Mouse (Mus musculus) mature B cell (primary cell): ENCODE data around the gene Itgam.

Source experiments
- in situ Hi-C: fragments of 300-500 bp; cut with MboI; formaldehyde crosslinking; loops from 2 replicates; pipeline ENCODE4 v1.14.3; 2019

The Itgam gene

DNA sequence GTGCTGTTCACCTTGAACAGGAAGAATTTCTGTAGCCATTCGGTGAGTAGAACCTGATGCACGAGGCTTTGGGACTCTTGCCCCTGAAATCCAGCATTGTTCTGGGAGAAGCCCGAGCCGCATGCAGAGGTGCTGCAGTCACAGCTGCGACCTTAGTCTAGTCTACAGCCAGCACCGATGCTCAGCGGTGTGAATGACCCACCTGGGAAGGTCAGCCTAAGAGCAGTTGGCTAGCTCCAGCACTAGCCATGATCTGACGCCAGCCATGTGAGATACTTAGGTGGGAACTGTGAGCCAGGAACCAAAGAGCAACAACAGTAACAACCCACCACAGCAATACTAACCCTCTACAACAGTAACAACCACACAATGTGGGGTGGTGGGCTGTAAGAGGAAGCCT, 4.6 kb upstream of the Itgam start:
- in situ Hi-C loops, result no loop called here

GRCm38 (mm10) chr7:128058576-128058975, 3.9 kb upstream of the Itgam start:
- in situ Hi-C loops, result no loop called here

DNA sequence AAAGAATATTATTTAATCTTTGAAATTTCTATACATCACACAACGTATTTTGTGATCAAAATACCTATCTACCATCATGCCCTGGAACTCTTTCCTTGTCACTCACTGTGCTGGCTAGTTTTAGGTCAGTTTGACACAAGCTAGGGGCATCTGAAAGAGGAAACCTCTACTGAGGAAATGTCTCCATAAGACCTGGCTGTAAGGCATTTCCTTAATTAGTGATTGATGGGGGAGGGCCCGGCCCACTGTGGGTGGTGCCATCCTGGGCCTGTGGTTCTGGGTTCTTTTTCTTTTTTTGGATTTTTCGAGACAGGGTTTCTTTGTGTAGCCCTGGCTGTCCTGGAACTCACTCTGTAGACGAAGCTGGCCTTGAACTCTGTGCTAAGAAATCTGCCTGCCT, 3.3 kb upstream of the Itgam start:
- in situ Hi-C loops, result no loop called here

DNA sequence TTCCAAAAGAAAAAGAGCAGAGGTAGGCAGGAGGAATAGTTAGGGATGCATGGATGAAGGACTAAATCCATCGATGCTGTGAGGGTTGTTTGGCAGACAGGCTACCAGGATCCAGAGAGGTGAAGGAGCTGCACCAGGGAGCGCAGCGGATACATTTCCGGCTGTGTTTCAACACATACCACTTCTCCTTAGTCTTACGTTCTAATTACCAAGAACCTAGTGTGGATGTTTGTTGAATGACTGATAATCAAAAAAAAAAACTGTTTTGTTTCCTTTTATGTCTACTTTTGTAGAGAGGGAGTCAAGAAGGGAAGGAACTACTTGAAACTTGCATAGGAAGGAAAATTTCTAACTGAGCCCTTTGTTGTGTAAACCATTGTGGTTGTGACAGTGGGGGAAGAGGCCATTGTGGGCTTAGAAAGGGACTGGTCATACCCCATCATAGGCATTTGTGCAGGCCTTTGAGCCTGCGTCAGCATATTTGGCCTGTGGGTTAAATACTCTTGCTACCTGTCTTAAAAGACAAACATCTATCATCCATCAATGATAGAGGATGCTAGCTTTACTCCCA, 856 bp downstream of the Itgam start:
- in situ Hi-C loops, result no loop called here

DNA sequence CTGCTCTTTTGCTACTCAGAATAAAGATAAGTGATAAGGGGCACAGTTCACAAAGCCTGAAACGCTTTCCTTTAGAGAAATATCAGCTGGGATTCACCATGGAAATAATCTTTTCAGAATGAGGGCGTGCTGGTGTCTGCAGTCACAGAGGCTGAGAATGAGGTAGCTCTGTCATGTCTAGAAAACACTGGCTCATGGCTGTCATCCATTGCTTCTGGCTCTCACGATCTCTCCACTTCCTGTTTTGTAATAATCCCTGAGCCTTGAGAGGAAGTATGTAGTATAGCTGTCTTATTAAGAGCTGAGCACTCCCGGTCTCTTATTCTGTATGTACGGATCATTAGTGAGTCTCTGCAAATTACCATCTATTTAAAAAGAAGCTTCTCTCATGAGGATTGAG, 3.1 kb downstream of the Itgam start:
- in situ Hi-C loops, result no loop called here

- in situ Hi-C loops, result no loop called here
Measured at GRCm38 (mm10) chr7:128067847-128068246, 5.4 kb downstream of the Itgam start.

DNA sequence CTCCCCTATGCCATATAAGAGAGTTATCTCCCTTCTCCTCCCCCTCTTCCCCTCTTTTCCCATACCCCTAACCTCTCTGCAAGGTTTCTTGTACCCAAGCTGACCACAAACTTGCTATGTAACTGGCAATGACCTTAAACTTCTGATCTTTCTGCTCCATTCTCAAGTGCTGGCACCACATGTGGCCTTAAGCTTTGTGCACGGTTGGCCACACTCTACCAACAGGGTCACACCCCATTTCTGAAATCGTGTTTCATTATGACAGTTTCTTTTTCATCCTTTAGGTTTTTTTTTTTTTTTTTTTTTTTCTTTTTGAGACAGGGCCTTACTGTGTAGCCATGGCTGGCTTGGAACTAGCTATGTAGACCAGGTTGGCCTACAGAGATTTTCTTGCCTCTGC, 7.4 kb downstream of the Itgam start:
- in situ Hi-C loops, result no loop called here

GRCm38 (mm10) chr7:128071816-128072215, 9.4 kb downstream of the Itgam start:
- in situ Hi-C loops, result no loop called here

- in situ Hi-C loops, result no loop called here
Measured at GRCm38 (mm10) chr7:128080012-128080411, 17.6 kb downstream of the Itgam start.

DNA sequence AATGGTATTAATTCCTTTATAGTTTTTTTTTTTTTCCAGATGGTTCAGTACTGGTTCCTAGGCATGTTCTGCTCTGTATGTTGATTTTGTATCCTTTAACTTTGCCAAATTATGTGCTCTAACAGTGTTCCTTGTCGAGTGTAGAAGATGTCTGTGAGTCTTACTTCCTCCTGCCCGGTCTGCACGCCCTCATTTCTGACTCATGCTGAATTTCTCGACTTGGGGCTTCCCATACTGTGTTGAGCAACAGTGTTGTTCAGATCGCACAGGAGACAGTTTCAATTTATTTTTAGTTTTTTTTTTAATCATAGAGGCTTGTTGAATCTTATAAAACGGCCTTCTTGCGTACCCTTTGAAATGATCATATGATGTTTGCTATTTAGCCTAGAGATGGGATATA, 26.7 kb downstream of the Itgam start:
- in situ Hi-C loops, result no loop called here

DNA sequence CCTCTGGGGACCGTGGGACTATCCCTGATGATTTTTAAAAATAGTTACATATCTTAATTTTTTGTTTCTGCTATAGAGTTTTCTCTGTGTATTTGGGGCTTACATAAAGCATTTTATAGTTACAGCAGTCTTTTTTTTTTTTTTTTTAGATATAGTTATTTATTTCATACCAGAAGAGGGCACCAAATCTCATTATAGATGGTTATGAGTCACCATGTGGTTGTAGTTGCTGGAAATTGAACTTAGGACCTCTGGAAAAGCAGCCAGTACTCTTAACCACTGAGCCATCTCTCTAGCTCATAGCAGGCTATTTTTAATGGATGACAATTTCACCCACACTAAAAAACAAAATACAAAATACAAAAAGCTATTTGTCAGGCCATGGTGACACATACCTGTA, 35.7 kb downstream of the Itgam start:
- in situ Hi-C loops, result no loop called here

DNA sequence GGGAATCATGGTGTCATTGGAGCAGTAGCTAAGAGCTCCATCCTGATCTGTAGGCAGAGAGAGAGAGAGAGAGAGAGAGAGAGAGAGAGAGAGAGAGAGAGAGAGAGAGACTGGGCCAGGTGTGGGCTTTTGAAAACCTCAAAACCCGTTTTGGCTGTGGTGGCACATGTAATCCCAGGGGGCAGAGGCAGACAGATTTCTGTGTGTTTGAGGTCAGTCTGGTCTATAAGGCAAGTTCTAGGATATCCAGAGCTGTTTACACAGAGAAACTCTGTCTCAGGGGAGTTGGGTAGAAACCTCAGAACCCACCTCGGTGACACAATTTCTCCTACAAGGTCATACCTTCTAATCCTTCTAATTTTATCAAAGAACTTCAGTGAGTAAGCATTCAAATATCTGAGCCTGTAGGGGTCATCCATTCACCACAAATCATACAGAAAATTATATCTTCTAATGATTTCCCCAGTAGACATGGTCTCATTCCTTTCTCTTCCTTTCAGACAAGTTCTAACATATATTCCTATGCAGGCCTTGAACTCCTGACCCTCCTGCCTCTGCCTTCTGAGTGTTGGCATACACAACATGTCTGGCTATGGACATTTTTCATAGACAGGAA, 38.4 kb downstream of the Itgam start:
- in situ Hi-C loops, result loop anchor here (5.0 kb wide), 1 partner anchor 106 kb away; the partner anchor contains the start of gene Cox6a2

DNA sequence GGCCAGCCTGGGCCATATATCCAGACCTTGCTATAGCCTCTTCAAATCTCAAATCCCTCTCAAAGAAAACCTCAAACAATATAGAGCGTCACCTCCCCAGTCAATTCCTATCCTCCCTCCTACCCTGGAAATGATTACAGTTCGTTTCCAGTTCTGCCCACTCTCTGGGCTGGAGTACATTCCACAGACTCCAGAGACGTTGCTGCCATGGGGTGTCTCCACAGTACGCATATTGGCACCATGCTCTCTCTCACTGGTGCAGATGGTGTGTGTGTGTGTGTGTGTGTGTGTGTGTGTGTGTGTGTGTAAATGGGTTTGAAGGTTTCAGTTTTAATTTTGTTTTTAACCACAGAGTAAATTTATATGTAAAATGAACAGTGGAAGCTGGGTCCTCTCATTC, 42.8 kb downstream of the Itgam start:
- in situ Hi-C loops, result no loop called here

- in situ Hi-C loops, result no loop called here
Measured at GRCm38 (mm10) chr7:128107462-128107861, 45.0 kb downstream of the Itgam start.

GRCm38 (mm10) chr7:128110314-128110713, 47.9 kb downstream of the Itgam start:
- in situ Hi-C loops, result no loop called here

- in situ Hi-C loops, result no loop called here
Measured at GRCm38 (mm10) chr7:128112131-128112530, 49.7 kb downstream of the Itgam start.

DNA sequence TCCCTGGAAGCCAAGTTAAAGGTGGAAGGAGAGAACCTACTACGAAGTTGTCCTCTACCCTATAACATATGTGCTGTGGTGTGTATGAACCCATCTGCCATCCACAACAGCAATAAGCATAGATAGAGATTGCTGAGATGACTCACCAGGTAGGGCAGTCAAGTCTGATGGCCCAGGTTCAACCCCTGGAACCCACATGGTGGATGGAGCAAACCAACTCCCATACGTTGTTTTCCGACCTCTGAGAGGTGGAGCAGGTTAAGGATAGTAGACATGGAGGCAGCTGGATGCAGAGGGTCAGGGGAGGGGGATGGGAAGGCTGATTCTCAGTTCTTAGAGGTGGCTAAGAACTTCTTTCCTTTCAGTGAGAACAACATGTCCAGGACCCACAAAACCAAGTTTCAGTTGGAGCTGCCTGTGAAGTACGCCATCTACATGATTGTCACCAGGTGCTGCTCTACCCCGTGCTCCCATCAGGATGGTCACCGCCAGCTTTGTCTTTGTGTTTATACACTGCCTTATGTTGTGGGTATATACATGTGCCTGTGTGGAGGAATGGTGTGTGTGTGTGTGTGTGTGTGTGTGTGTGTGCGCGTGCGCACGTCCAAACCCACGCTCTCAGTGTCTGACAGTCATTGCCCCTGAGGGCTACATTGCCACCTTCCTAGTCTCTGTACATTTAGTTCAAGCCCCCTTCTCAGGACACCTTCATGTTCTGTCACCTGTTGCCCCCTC, 52.1 kb downstream of the Itgam start:
- in situ Hi-C loops, result no loop called here

GRCm38 (mm10) chr7:128115211-128115958, 52.9 kb downstream of the Itgam start:
- in situ Hi-C loops, result no loop called here

GRCm38 (mm10) chr7:128116396-128116795, 54.0 kb downstream of the Itgam start:
- in situ Hi-C loops, result no loop called here

DNA sequence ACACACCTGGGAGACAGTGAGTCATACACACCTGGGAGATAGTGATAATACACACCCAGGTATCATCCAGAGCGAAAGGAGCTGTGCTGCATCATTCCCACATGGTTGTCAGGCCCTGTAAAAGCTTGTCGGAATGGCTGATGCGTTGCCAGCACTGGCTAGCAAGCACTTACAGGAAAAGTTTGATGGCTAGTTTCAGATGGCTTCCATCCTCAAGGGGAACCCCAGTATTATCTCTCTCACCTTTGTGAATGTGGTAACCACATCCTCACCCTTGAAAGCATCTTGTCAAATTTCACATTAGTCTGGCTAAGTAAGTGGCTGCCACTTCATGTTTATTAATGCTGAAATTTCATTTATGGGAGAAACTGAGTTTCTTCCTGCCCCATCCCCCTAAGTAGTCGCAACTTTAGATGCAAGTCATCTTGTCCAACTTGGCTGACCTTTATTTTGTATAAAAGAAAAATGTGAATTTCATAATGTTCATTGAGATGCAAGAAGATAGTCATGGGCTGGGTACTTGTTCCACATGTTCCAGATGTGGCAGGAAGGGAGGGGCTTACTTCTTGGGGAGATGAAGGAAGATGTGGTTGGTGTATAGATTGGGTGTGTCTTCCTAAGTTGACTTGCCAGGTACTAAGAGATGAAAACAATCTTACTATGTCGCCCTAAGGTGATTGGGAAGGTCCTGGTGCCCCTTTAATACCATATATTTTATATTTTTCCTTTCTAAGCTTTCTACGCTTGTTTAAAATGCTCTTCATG, 57.5 kb downstream of the Itgam start:
- in situ Hi-C loops, result no loop called here

DNA sequence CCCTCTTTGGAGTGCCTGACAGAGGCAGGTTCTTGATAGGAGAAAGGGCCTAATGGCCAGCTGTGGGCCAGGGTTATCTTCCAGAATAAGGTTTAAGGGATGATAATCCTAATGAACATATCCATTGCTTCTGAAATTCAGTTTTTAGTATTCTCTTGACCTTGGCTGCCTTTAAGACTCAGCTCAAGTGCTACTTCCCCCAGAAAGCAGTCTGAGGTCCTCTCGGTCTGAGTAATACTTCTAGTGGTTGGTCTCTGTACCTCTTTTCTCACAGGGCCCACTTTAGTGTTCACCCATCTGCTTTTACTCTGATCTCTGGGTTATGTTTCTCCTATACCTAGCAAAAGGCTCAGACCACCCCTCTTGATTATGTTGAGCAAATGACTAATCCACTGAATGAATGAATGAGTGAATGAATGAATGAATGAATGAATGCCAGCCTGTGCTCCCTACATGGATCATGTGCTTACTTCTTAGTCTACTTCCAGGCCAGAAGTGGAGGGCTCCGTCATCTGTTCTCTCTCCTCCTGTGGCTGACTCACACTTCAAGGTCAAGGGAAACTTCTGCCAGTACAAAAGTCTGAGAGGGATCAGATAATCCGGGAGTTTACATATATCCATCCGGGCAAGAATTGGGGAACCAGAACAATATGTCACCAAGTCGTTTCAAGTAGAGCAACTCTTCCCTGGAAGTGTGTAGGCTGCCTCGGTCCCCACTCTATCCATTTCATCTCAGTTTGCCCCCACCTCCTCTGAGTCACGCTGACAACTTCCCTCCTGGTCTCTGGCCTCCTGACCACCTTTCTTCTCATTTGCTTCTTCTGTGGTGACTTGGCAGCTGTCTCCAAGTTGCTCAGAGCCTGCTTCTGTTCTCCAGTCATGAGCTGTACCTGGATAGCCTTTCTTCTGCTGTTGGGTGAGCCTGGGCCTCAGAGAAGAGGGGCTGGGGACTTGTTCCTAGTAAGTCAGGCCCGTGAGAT, 66.6 kb downstream of the Itgam start, which contains the start of gene Itgax:
Itgax (plus strand) TSS at position 807 of the 980 bp plus-strand sequence.
- in situ Hi-C loops, result no loop called here
